Mouse (Mus musculus) brain, embryonic 14.5 days (tissue): Measurements from ENCODE around the gene Fam114a1.

ENCODE experiments used
- CTCF ChIP-seq: fragments of 200-500 bp; IDR thresholded peaks from 2 replicates; pipeline ENCODE4 v1.5.1; 2012; ENCODE audit warnings: inconsistent platforms, mild to moderate bottlenecking, moderate library complexity, borderline replicate concordance; ENCODE audit not compliant: insufficient read depth, insufficient read length; ENCODE audit errors: extremely low read depth
- POLR2A ChIP-seq: fragments of 200-500 bp; IDR thresholded peaks from 2 replicates; pipeline ENCODE4 v1.6.1; 2012; ENCODE audit warnings: mild to moderate bottlenecking, inconsistent platforms, borderline replicate concordance; ENCODE audit not compliant: poor library complexity, insufficient read depth, insufficient read length, severe bottlenecking; ENCODE audit errors: extremely low read depth

DNA sequence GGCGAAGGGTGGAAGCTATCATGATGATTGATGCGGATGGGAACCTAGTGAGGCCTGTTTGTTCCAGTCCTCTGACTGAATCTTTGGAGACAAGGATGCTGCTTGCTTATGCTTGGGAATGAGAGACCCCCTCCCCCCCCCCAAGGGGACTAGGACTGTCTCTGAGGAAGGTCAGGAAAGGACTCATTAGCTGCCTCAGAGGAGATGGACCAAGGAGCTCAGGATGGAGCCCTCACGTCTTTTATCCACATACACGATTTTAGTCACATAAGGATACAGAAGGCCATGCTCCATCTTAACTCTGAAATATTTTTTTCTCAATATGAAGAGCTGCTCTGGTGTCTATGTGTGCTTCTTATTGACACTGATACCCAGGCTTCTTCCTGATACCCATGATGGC, 92.4 kb downstream of the Fam114a1 start:
- TF ChIP-seq POLR2A (no peak), CTCF (no peak)
